Mouse (Mus musculus) urinary bladder, postnatal 25 days (tissue): ENCODE data around the gene Igfbp7.

Experiments
- DNase-seq: peaks from one replicate; pipeline ENCODE4 v3.0.0; 2022; ENCODE audit warnings: low spot score

Igfbp7 gene

GRCm38 (mm10) chr5:77405455-77406057 lies 2.3 kb downstream of the Igfbp7 start:
- DNase-seq: no peak

- DNase-seq: no peak
Observed at GRCm38 (mm10) chr5:77404941-77405340, 2.9 kb downstream of the Igfbp7 start.

GRCm38 (mm10) chr5:77402901-77403300 lies 4.9 kb downstream of the Igfbp7 start:
- no peak for DNase-seq

GRCm38 (mm10) chr5:77402137-77402536 lies 5.7 kb downstream of the Igfbp7 start:
- DNase-seq: no peak

- DNase-seq: no peak
Observed at GRCm38 (mm10) chr5:77400823-77401222, 7.0 kb downstream of the Igfbp7 start.

GRCm38 (mm10) chr5:77400151-77400550 lies 7.7 kb downstream of the Igfbp7 start:
- no peak for DNase-seq

- DNase-seq: no peak
Observed at GRCm38 (mm10) chr5:77399076-77399475, 8.8 kb downstream of the Igfbp7 start.

GRCm38 (mm10) chr5:77398285-77399057 lies 9.4 kb downstream of the Igfbp7 start:
- DNase-seq: no peak

- no peak for DNase-seq
Observed at GRCm38 (mm10) chr5:77393990-77394618, 13.7 kb downstream of the Igfbp7 start.

GRCm38 (mm10) chr5:77393094-77393619 lies 14.7 kb downstream of the Igfbp7 start:
- DNase-seq: no peak

- DNase-seq: no peak
Observed at GRCm38 (mm10) chr5:77390272-77390671, 17.6 kb downstream of the Igfbp7 start.

- no peak for DNase-seq
Observed at GRCm38 (mm10) chr5:77388359-77388758, 19.5 kb downstream of the Igfbp7 start.

GRCm38 (mm10) chr5:77387414-77387704 lies 20.5 kb downstream of the Igfbp7 start:
- DNase-seq: no peak

- DNase-seq: no peak
Observed at GRCm38 (mm10) chr5:77386596-77387413, 21.0 kb downstream of the Igfbp7 start.

GRCm38 (mm10) chr5:77385900-77386595 lies 21.8 kb downstream of the Igfbp7 start:
- DNase-seq: no peak

GRCm38 (mm10) chr5:77385221-77385620 lies 22.6 kb downstream of the Igfbp7 start:
- no peak for DNase-seq

GRCm38 (mm10) chr5:77384724-77385123 lies 23.1 kb downstream of the Igfbp7 start:
- no peak for DNase-seq

- DNase-seq: no peak
Observed at GRCm38 (mm10) chr5:77383799-77384554, 23.9 kb downstream of the Igfbp7 start.

GRCm38 (mm10) chr5:77381686-77382085 lies 26.2 kb downstream of the Igfbp7 start:
- no peak for DNase-seq

- DNase-seq: no peak
Observed at GRCm38 (mm10) chr5:77381283-77381682, 26.6 kb downstream of the Igfbp7 start.

GRCm38 (mm10) chr5:77380321-77380901 lies 27.4 kb downstream of the Igfbp7 start:
- DNase-seq: no peak
